Mouse (Mus musculus): ENCODE results near the gene Rgl1. TPM values are rescaled to one million over a fixed set of nuclear protein-coding genes. Genes with fewer than 3 reads are reported as not detected.

The Rgl1 gene
- polyA plus RNA-seq, 1 experiment from 2014 or later: 26.3 TPM

DNA sequence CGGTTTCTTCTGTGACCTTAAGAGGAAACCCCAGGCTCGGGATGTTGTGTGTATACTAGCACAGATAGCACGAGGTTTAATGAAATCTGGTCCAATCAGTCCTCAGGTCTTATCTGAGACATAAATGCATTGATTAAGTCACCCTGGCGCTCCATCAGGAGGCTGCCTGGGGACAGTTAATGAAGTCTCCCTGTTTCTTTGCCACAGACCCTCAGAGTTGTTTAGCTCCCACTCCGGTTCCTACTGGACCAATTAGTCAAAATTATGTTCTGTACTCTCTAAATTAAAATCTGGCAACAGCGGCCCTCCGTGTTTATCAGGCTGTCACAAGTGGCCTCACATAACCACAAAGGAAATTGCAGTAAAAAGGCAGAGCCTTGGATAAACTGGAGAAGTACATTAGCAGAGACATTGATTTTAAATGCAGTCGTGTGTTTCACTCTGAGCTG, 78.4 kb downstream of the Rgl1 start:
- no peak overlapping the region for H3K4me2 ChIP-seq
- WGBS: 15% methylated on average over 8 of the region's 8 CpGs
- ATAC-seq (replicated peaks; ENCODE audit: low FRiP score): no peak

DNA sequence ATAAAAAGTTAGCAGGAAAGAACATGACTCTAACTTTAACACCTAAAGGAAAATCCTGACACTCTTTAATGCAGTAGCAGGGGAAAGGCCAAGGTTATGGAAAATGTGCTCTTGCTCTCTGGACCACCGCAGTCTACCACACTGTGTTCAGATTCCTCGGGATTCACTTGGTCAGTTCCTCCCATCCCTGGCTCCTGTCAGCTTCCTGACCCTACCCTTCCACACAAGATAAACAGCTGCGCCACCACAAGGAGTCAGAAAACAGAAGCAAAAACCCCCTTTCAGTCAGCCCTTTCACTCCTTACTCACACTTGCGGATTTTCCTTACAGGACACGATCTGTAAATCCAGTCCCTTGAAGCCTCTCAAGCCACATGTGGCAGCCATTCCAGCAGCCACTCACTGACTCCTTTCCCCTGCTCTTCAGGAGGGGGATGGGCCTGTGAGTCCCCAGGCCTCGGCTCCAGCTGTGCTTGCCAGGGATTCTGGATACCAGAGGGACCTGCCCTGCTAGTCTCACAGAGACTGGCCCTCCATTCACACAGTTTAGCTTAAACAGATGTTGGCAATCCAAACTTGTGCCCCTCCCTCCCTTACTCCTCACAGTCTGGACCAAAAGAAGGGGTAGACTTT, 78.9 kb downstream of the Rgl1 start:
- ATAC-seq (replicated peaks; ENCODE audit: low FRiP score) (peak; percentile 43; the same call in 1 of the 2 replicates), DNase-seq (ENCODE audit: low spot score) (no peak)
- peak overlapping the region; percentile 52 for H3K27ac ChIP-seq (ENCODE audit: low read depth, low read length)
- no peaks in the 10 kb centered on the region for H3K9me3 ChIP-seq (ENCODE audit: control insufficient read depth, low read length)
- no peak overlapping the region for H3K9ac ChIP-seq (ENCODE audit: low read depth, low read length)
- 0 out of 2 replicates have a peak, but pooled peaks cover 4% of the 10 kb centered on the region for H3K4me1 ChIP-seq (replicated peaks; ENCODE audit: control insufficient read depth, insufficient read depth, low read length)
- no peaks in the 10 kb centered on the region; the same call in 1 of the 2 replicates for H3K27me3 ChIP-seq (replicated peaks; ENCODE audit: control insufficient read depth, insufficient read depth, low read length)
- 11% methylated on average over 6 of the region's 6 CpGs for WGBS
- no peak overlapping the region for H3K4me3 ChIP-seq (ENCODE audit: low read depth, low read length)
- no peaks in the 10 kb centered on the region for H3K36me3 ChIP-seq (ENCODE audit: control insufficient read depth, insufficient read depth, low read length)
- peak overlapping the region; percentile 22 for H3K4me2 ChIP-seq

More for the DNA sequence above, 78.4 kb downstream of the Rgl1 start:
- no peaks in the 10 kb centered on the region for H3K9me3 ChIP-seq (ENCODE audit: control insufficient read depth, low read length)
- no peak for DNase-seq (ENCODE audit: low spot score)
- no peaks in the 10 kb centered on the region; the same call in 1 of the 2 replicates for H3K27me3 ChIP-seq (replicated peaks; ENCODE audit: control insufficient read depth, insufficient read depth, low read length)
- no peak overlapping the region for H3K9ac ChIP-seq (ENCODE audit: low read depth, low read length)
- 0 out of 2 replicates have a peak, but pooled peaks cover 4% of the 10 kb centered on the region for H3K4me1 ChIP-seq (replicated peaks; ENCODE audit: control insufficient read depth, insufficient read depth, low read length)
- no peaks in the 10 kb centered on the region for H3K36me3 ChIP-seq (ENCODE audit: control insufficient read depth, insufficient read depth, low read length)
- peak overlapping the region; percentile 52 for H3K27ac ChIP-seq (ENCODE audit: low read depth, low read length)
- no peak overlapping the region for H3K4me3 ChIP-seq (ENCODE audit: low read depth, low read length)

DNA sequence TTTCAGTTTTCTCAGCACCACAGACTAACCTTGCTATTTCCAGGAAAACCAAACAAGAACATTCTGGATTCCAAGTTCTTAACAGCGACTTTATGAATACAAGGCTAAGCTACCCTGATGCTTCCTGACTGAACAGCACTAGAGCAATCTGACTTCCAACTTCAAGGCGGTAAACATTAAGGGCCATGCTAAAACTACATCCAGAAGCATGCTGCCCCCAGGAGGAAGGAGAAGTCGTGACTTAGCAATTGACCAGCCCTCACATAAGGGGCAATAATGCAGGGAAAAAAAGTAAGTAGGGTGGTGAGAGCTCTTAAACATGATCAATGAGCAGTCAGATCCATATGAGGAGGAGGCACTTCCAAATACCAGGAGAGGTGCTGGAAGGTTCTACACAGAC, 80.6 kb downstream of the Rgl1 start:
- ATAC-seq (replicated peaks; ENCODE audit: low FRiP score): no peak
- 0 out of 2 replicates have a peak, but pooled peaks cover 4% of the 10 kb centered on the region for H3K4me1 ChIP-seq (replicated peaks; ENCODE audit: control insufficient read depth, insufficient read depth, low read length)
- no peak for DNase-seq (ENCODE audit: low spot score)
- H3K4me2 ChIP-seq: no peak overlapping the region
- no peaks in the 10 kb centered on the region for H3K36me3 ChIP-seq (ENCODE audit: control insufficient read depth, insufficient read depth, low read length)
- WGBS: 65% methylated on average over 3 of the region's 3 CpGs
- H3K9me3 ChIP-seq (ENCODE audit: control insufficient read depth, low read length): no peaks in the 10 kb centered on the region
- H3K9ac ChIP-seq (ENCODE audit: low read depth, low read length): no peak overlapping the region
- no peak overlapping the region for H3K27ac ChIP-seq (ENCODE audit: low read depth, low read length)
- no peak overlapping the region for H3K4me3 ChIP-seq (ENCODE audit: low read depth, low read length)
- no peaks in the 10 kb centered on the region; the same call in 1 of the 2 replicates for H3K27me3 ChIP-seq (replicated peaks; ENCODE audit: control insufficient read depth, insufficient read depth, low read length)

DNA sequence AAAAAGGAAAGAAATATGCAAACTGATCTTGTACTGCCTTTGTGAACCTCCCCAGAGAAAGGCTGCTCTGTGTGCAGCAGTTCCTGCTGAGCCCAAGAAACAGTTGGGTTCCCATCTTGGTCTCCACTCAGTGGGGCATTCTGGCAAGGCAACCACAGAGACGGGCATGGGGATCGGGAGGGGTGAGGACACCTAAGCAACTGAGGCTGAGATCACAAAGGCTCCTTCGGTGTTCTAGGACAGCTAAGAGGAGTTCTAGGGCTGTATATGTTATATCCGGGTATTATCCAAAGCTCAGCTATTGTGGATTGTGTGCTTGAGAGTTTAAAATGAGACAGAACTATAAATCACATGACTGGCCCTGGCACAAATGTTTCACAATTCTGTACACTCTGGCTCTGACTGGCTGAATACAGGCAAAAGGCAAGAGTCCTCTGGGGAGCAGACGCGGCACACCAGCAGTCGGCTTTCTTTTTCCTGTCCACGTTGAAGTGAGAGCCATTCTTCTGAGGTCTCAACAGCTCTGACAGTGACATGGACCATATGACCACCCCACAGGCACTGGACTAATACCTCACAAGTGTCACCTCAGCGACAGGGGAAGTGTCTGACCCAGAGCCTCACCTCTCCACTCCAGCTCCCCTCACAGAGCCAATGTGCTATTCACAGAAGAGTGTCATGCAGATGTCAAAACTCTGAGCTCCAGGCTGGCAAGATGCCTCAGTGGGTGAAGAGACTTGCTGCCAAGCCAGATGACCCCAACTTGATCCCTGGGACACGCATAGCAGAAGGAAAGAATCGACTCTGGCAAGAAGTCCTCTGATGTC, 83.6 kb downstream of the Rgl1 start:
- Histone ChIP-seq H3K4me2 (no peak overlapping the region), H3K27ac (ENCODE audit: low read depth, low read length) (no peak overlapping the region), H3K4me1 (replicated peaks; ENCODE audit: control insufficient read depth, insufficient read depth, low read length) (peaks cover 4% of the 10 kb centered on the region; the same call in 1 of the 2 replicates), H3K9ac (ENCODE audit: low read depth, low read length) (no peak overlapping the region), H3K36me3 (ENCODE audit: control insufficient read depth, insufficient read depth, low read length) (no peaks in the 10 kb centered on the region), H3K27me3 (replicated peaks; ENCODE audit: control insufficient read depth, insufficient read depth, low read length) (no peaks in the 10 kb centered on the region; the same call in 1 of the 2 replicates), H3K4me3 (ENCODE audit: low read depth, low read length) (no peak overlapping the region), H3K9me3 (ENCODE audit: control insufficient read depth, low read length) (no peaks in the 10 kb centered on the region)
- DNase-seq (ENCODE audit: low spot score) (no peak), ATAC-seq (replicated peaks; ENCODE audit: low FRiP score) (no peak)
- 64% methylated on average over 11 of the region's 11 CpGs for WGBS

DNA sequence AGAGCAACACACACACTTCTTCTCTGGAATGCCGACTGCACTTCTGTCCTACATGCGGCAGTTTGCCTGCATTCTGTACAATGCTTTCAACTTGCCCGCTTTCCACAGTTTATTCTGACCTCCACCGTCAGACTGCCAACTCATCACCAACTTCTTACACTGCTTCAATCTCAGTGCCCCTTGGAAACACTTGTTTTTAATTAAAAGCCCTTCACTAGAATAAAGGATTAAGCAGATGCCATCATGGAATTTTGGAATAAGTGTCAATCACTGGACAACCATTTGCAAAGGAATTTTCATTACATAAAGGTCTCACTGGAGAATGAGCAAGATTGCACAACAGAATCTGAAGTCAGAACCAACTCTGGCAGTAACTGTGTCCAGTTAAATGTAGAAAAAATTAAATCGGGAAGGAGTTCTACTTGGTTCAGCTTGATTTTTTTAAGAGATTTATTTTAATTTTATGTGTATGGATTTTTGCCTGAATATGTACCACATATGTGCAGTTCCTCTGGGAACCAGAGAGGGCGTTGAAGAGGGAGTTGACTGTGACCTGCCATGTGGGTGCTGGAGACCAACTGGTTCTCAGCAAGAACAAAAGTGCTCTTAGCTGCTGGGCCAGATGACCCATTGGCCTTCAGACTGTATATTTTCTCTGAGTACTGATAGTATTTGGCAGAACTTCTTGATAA, 84.3 kb downstream of the Rgl1 start:
- H3K9ac ChIP-seq (ENCODE audit: low read depth, low read length): no peak overlapping the region
- 64% methylated on average over 6 of the region's 6 CpGs for WGBS

DNA sequence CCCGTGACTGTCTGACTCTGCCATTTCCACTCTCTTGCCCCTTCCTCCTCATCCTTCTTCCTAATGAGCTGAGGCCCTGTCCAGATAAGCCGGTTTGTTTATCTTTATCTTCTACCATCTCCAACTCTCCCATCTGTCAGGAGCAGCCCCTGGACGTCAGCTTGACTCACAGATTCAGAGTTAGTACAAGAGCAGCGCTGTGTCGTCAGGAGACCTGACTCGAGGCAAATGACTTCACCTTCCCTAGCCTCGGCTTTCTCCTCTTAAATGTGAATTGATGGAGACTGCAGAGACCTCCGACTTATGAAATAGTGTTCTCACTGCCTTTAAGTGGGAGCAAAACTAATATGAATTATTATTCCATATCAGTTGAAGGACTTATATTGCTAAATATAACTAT, 85.0 kb downstream of the Rgl1 start:
- DNase-seq (ENCODE audit: low spot score) (no peak), ATAC-seq (replicated peaks; ENCODE audit: low FRiP score) (no peak)
- H3K4me1 ChIP-seq (replicated peaks; ENCODE audit: control insufficient read depth, insufficient read depth, low read length): peaks cover 4% of the 10 kb centered on the region; the same call in 1 of the 2 replicates
- no peaks in the 10 kb centered on the region for H3K36me3 ChIP-seq (ENCODE audit: control insufficient read depth, insufficient read depth, low read length)
- H3K4me2 ChIP-seq: no peak overlapping the region
- no peaks in the 10 kb centered on the region; the same call in 1 of the 2 replicates for H3K27me3 ChIP-seq (replicated peaks; ENCODE audit: control insufficient read depth, insufficient read depth, low read length)
- H3K27ac ChIP-seq (ENCODE audit: low read depth, low read length): no peak overlapping the region
- H3K4me3 ChIP-seq (ENCODE audit: low read depth, low read length): no peak overlapping the region
- H3K9ac ChIP-seq (ENCODE audit: low read depth, low read length): no peak overlapping the region
- no peaks in the 10 kb centered on the region for H3K9me3 ChIP-seq (ENCODE audit: control insufficient read depth, low read length)
- 27% methylated on average over 8 of the region's 8 CpGs for WGBS

More for the DNA sequence above, 84.3 kb downstream of the Rgl1 start:
- ATAC-seq (replicated peaks; ENCODE audit: low FRiP score) (no peak), DNase-seq (ENCODE audit: low spot score) (no peak)
- Histone ChIP-seq H3K4me1 (replicated peaks; ENCODE audit: control insufficient read depth, insufficient read depth, low read length) (peaks cover 4% of the 10 kb centered on the region; the same call in 1 of the 2 replicates), H3K4me3 (ENCODE audit: low read depth, low read length) (no peak overlapping the region), H3K4me2 (no peak overlapping the region), H3K9me3 (ENCODE audit: control insufficient read depth, low read length) (no peaks in the 10 kb centered on the region), H3K36me3 (ENCODE audit: control insufficient read depth, insufficient read depth, low read length) (no peaks in the 10 kb centered on the region), H3K27me3 (replicated peaks; ENCODE audit: control insufficient read depth, insufficient read depth, low read length) (no peaks in the 10 kb centered on the region; the same call in 1 of the 2 replicates), H3K27ac (ENCODE audit: low read depth, low read length) (no peak overlapping the region)

DNA sequence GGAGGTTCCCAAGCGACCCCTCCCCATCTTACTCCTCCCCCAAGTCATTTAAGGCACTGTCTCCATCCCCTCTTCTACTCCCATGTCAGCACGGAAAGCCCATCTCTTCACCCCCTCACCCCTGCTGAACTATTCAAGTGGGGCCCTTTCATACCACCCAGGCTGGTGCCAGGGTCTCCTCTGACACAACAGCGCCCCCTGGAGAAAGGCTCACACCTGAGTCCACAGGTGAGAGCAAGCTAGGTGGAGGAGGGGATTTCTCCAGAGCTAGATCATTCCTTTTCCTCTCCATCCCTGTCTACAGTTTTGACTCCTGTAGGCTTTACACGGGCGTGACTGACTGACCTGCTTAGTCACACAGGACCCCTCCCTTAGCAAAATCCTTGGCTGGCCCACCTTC, 87.7 kb downstream of the Rgl1 start:
- Histone ChIP-seq H3K4me2 (no peak overlapping the region), H3K4me1 (replicated peaks; ENCODE audit: control insufficient read depth, insufficient read depth, low read length) (peaks cover 4% of the 10 kb centered on the region; the same call in 1 of the 2 replicates), H3K27ac (ENCODE audit: low read depth, low read length) (no peak overlapping the region; the same call in 1 of the 2 replicates), H3K27me3 (replicated peaks; ENCODE audit: control insufficient read depth, insufficient read depth, low read length) (no peaks in the 10 kb centered on the region), H3K9me3 (ENCODE audit: control insufficient read depth, low read length) (no peaks in the 10 kb centered on the region), H3K4me3 (ENCODE audit: low read depth, low read length) (no peak overlapping the region), H3K36me3 (ENCODE audit: control insufficient read depth, insufficient read depth, low read length) (no peaks in the 10 kb centered on the region), H3K9ac (ENCODE audit: low read depth, low read length) (no peak overlapping the region)
- no peak for DNase-seq (ENCODE audit: low spot score)
- WGBS: 35% methylated on average over 5 of the region's 5 CpGs
- no peak for ATAC-seq (replicated peaks; ENCODE audit: low FRiP score)

DNA sequence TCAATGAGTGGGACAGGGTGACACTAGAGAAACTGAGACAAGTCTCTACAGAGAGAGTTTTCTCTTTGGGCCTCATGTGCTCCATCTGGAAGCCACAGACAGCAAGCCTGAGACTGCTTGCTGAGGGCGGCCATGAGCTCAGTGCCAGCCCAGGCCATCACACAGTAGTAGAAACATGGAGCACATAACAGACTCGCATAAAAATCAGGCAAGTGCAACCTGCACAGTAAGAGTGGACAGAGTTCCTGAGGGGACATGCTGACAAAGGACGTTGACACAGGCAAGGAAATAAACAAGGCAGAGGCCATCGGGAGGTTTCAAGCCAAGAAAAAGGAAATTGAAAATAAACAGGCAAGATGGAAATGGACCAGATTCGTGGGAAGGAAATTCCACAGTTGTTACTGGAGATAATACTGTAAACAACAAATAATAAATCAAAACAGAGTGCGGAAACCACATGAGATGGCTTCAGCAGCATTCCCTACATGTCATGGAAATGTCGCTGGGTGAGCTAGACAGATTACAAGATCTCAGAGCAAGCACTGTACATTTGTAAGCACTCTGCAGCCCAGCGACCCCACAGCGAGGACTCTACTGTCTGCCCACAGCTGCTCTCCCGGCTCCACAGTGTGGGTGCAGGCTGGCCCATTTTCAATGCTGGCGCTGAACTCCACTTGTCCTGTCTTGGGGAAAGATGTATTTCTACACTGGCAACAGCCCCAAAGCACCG, 88.5 kb downstream of the Rgl1 start:
- H3K27me3 ChIP-seq (replicated peaks; ENCODE audit: control insufficient read depth, insufficient read depth, low read length): no peaks in the 10 kb centered on the region
- peaks cover 4% of the 10 kb centered on the region; the same call in 1 of the 2 replicates for H3K4me1 ChIP-seq (replicated peaks; ENCODE audit: control insufficient read depth, insufficient read depth, low read length)
- no peaks in the 10 kb centered on the region for H3K9me3 ChIP-seq (ENCODE audit: control insufficient read depth, low read length)
- no peak overlapping the region for H3K4me2 ChIP-seq
- no peak for ATAC-seq (replicated peaks; ENCODE audit: low FRiP score)
- no peak overlapping the region for H3K4me3 ChIP-seq (ENCODE audit: low read depth, low read length)
- no peaks in the 10 kb centered on the region for H3K36me3 ChIP-seq (ENCODE audit: control insufficient read depth, insufficient read depth, low read length)
- 59% methylated on average over 12 of the region's 12 CpGs for WGBS
- H3K9ac ChIP-seq (ENCODE audit: low read depth, low read length): no peak overlapping the region
- H3K27ac ChIP-seq (ENCODE audit: low read depth, low read length): no peak overlapping the region; the same call in 1 of the 2 replicates
- DNase-seq (ENCODE audit: low spot score): no peak
